Mouse (Mus musculus) midbrain, embryonic 11.5 days (tissue): Measurements from ENCODE around the gene Tcp11l2. TPM values are rescaled to one million over a fixed set of nuclear protein-coding genes. Genes with fewer than 3 reads are reported as not detected.

Experiments used
- ATAC-seq: fragments of 200-750 bp; cut with Nextera tagmentation; 2 replicates; pipeline ENCODE4 v1.8.0; 2017; ENCODE audit warnings: moderate TSS enrichment, moderate library complexity; ENCODE audit not compliant: low FRiP score
- DNase-seq: peaks from one replicate; pipeline ENCODE4 v3.0.0; 2015; ENCODE audit warnings: low spot score; ENCODE audit errors: missing footprints
- H3K27ac ChIP-seq: fragments of 300-500 bp; sonication (generic); 2 replicates; pipeline ENCODE4 v1.5.1; 2014; ENCODE audit warnings: low read depth, low read length
- H3K27me3 ChIP-seq: fragments of 300-500 bp; sonication (generic); 2 replicates; pipeline ENCODE4 v1.6.1; 2014; ENCODE audit warnings: mild to moderate bottlenecking, low read length, moderate library complexity, mixed read lengths; ENCODE audit not compliant: control insufficient read depth, insufficient read depth
- H3K36me3 ChIP-seq: fragments of 300-500 bp; sonication (generic); 2 replicates; pipeline ENCODE4 v1.6.1; 2014; ENCODE audit warnings: mild to moderate bottlenecking, low read length, moderate library complexity, mixed read lengths; ENCODE audit not compliant: control insufficient read depth, insufficient read depth
- H3K4me1 ChIP-seq: fragments of 300-500 bp; sonication (generic); 2 replicates; pipeline ENCODE4 v1.6.1; 2014; ENCODE audit warnings: low read length; ENCODE audit not compliant: control insufficient read depth, insufficient read depth
- H3K4me2 ChIP-seq: fragments of 300-500 bp; sonication (generic); 2 replicates; pipeline ENCODE4 v1.6.1; 2014; ENCODE audit warnings: mild to moderate bottlenecking, moderate library complexity
- H3K4me3 ChIP-seq: fragments of 300-500 bp; sonication (generic); 2 replicates; pipeline ENCODE4 v1.5.1; 2014; ENCODE audit warnings: low read depth, low read length
- H3K9ac ChIP-seq: fragments of 300-500 bp; sonication (generic); 2 replicates; pipeline ENCODE4 v1.6.1; 2014; ENCODE audit warnings: low read length
- H3K9me3 ChIP-seq: fragments of 300-500 bp; sonication (generic); 2 replicates; pipeline ENCODE4 v1.6.1; 2016; ENCODE audit warnings: low read length; ENCODE audit not compliant: control insufficient read depth
- WGBS: fragments of 180-500 bp; shearing (Covaris S2); extraction: QIAGEN DNeasy Blood & Tissue Kit; methylation state at CpG from one replicate; pipeline ENCODE4 v1.1.7; 2014; 5-methylcytosine and 5-hydroxymethylcytosine counted together
- polyA plus RNA-seq: library from polyadenylated mRNA; unstranded; fragments of >200 nt; fragmentation: Nextera tagmentation; extraction: Ambion mirVana; gene quantifications from 2 replicates; pipeline ENCODE4 v1.2.1, GENCODE M21; 2014

Gene Tcp11l2
- polyA plus RNA-seq, 1 experiment from 2014 or later = 9.4 TPM

GRCm38 (mm10) chr10:84608361-84608760, 31.9 kb downstream of the Tcp11l2 start:
- H3K36me3 ChIP-seq = no peaks in the 10 kb centered on the region
- ATAC-seq (no peak), DNase-seq (no peak)
- no peak overlapping the region for H3K4me2 ChIP-seq
- no peaks in the 10 kb centered on the region for H3K27me3 ChIP-seq
- no peak overlapping the region for H3K4me3 ChIP-seq
- no peak overlapping the region for H3K27ac ChIP-seq
- 91% methylated on average over 3 of the region's 3 CpGs for WGBS
- H3K9me3 ChIP-seq = no peaks in the 10 kb centered on the region
- H3K9ac ChIP-seq = no peak overlapping the region
- peaks cover 5% of the 10 kb centered on the region; the same call in 1 of the 2 replicates for H3K4me1 ChIP-seq

DNA sequence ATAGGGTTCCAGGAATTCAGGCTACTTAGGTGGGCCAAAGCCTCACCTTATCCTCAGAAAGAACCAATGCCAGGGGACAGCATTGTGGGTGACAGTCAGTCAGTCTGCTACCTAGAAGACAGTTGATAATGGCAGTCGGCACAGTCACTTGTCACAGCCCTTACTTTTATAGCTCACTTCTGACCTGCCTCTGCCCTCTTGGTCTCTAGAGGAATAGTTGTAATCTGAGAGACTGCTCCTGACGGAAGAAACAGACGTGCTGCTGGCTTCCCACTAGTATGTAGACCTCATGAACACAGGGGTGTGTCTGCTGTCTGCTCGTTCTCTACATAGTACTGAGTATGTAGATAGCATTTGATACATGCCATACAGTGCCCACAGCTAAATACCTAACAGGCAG, 33.9 kb downstream of the Tcp11l2 start:
- Histone ChIP-seq H3K9ac (no peak overlapping the region), H3K9me3 (no peaks in the 10 kb centered on the region), H3K4me1 (peaks cover 5% of the 10 kb centered on the region; the same call in 1 of the 2 replicates), H3K4me3 (no peak overlapping the region), H3K27ac (no peak overlapping the region), H3K27me3 (no peaks in the 10 kb centered on the region), H3K36me3 (no peaks in the 10 kb centered on the region), H3K4me2 (no peak overlapping the region)
- WGBS = 73% methylated on average over 4 of the region's 4 CpGs
- no peak for DNase-seq
- ATAC-seq = no peak

GRCm38 (mm10) chr10:84610783-84611182, 34.4 kb downstream of the Tcp11l2 start:
- no peak overlapping the region for H3K9ac ChIP-seq
- no peaks in the 10 kb centered on the region for H3K36me3 ChIP-seq
- no peak overlapping the region for H3K4me3 ChIP-seq
- H3K27me3 ChIP-seq = no peaks in the 10 kb centered on the region
- H3K4me2 ChIP-seq = no peak overlapping the region
- WGBS = 70% methylated on average over 3 of the region's 3 CpGs
- no peak overlapping the region for H3K27ac ChIP-seq
- H3K4me1 ChIP-seq = peaks cover 5% of the 10 kb centered on the region; the same call in 1 of the 2 replicates
- ATAC-seq = no peak
- H3K9me3 ChIP-seq = no peaks in the 10 kb centered on the region
- no peak for DNase-seq

DNA sequence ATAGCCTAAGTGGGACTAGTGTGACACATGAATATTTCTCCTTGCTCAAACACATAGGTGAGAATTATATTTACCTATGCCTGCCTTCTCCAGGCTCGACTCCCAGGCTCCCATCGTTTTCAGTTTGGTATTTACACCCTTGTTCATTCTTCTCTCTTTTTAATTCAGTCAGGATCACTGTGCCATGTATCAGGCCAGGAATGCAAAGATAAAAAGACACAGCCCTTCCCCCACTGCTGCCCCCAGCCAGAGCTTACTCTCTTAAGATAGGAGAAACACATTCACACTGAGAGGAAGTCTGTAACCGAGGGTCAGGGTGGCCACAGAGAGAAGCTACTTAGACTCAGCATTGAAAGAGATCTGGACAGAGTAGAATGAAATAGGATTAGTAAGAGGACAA, 35.2 kb downstream of the Tcp11l2 start:
- DNase-seq (no peak), ATAC-seq (no peak)
- no peaks in the 10 kb centered on the region for H3K9me3 ChIP-seq
- no peaks in the 10 kb centered on the region for H3K36me3 ChIP-seq
- no peak overlapping the region for H3K4me2 ChIP-seq
- H3K27ac ChIP-seq = no peak overlapping the region
- H3K27me3 ChIP-seq = no peaks in the 10 kb centered on the region
- no peak overlapping the region for H3K9ac ChIP-seq
- 33% methylated on average over 3 of the region's 3 CpGs for WGBS
- no peak overlapping the region for H3K4me3 ChIP-seq
- peaks cover 5% of the 10 kb centered on the region; the same call in 1 of the 2 replicates for H3K4me1 ChIP-seq

DNA sequence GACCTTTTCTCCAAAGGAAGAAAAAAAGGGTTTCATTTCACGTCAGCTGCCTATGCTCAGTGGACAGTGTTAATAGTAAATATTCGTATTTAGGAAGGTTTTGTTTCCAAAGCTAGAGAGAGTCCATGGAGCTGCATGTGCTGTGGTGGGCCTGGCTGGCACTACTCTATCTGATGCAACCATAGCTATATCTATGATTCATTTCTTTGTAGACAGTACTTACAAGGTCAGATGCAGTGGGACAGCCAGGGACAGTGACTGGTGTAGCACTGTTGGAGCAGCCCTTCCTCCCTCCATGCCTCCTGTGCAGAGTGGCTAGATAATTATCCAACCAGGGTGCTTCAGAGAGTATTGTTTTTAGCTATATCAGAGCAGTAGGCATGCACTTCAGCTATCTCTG, 35.9 kb downstream of the Tcp11l2 start:
- Histone ChIP-seq H3K27me3 (no peaks in the 10 kb centered on the region), H3K4me1 (peaks cover 5% of the 10 kb centered on the region; the same call in 1 of the 2 replicates), H3K9me3 (no peaks in the 10 kb centered on the region), H3K27ac (no peak overlapping the region), H3K36me3 (no peaks in the 10 kb centered on the region), H3K4me2 (no peak overlapping the region), H3K4me3 (no peak overlapping the region), H3K9ac (no peak overlapping the region)
- DNase-seq (no peak), ATAC-seq (no peak)
- WGBS = 68% methylated on average over 2 of the region's 2 CpGs

- no peaks in the 10 kb centered on the region for H3K9me3 ChIP-seq
Measured at GRCm38 (mm10) chr10:84613366-84613765, 36.9 kb downstream of the Tcp11l2 start.

DNA sequence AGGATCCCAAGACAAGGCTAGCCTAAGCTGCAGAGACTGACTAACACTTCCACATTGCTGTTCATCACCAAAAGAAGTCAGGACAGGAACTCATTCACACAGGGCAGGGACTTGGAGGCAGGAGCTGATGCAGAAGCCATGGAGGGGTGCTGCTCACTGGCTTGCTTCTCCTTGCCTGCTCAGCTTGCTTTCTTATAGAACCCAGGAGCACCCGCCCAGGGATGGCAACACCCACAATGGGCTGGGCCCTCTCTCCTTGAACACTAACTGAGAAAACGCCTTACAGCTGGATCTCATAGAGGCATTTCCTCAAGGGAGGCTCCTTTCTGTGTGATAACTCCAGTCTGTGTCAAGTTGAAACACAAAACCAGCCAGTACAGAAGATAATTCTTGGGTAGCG, 38.6 kb downstream of the Tcp11l2 start:
- no peaks in the 10 kb centered on the region for H3K9me3 ChIP-seq
- H3K27me3 ChIP-seq = no peaks in the 10 kb centered on the region
- 80% methylated on average over 3 of the region's 3 CpGs for WGBS
- no peak overlapping the region for H3K4me3 ChIP-seq
- peaks cover 5% of the 10 kb centered on the region; the same call in 1 of the 2 replicates for H3K4me1 ChIP-seq
- H3K27ac ChIP-seq = no peak overlapping the region
- H3K9ac ChIP-seq = no peak overlapping the region
- DNase-seq (no peak), ATAC-seq (no peak)
- no peak overlapping the region for H3K4me2 ChIP-seq
- H3K36me3 ChIP-seq = no peaks in the 10 kb centered on the region

More at GRCm38 (mm10) chr10:84613366-84613765, 36.9 kb downstream of the Tcp11l2 start:
- Histone ChIP-seq H3K36me3 (no peaks in the 10 kb centered on the region), H3K27ac (no peak overlapping the region), H3K4me2 (no peak overlapping the region), H3K9ac (no peak overlapping the region), H3K4me1 (peaks cover 5% of the 10 kb centered on the region; the same call in 1 of the 2 replicates), H3K4me3 (no peak overlapping the region), H3K27me3 (no peaks in the 10 kb centered on the region)
- 84% methylated on average over 8 of the region's 8 CpGs for WGBS
- no peak for ATAC-seq
- DNase-seq = no peak

DNA sequence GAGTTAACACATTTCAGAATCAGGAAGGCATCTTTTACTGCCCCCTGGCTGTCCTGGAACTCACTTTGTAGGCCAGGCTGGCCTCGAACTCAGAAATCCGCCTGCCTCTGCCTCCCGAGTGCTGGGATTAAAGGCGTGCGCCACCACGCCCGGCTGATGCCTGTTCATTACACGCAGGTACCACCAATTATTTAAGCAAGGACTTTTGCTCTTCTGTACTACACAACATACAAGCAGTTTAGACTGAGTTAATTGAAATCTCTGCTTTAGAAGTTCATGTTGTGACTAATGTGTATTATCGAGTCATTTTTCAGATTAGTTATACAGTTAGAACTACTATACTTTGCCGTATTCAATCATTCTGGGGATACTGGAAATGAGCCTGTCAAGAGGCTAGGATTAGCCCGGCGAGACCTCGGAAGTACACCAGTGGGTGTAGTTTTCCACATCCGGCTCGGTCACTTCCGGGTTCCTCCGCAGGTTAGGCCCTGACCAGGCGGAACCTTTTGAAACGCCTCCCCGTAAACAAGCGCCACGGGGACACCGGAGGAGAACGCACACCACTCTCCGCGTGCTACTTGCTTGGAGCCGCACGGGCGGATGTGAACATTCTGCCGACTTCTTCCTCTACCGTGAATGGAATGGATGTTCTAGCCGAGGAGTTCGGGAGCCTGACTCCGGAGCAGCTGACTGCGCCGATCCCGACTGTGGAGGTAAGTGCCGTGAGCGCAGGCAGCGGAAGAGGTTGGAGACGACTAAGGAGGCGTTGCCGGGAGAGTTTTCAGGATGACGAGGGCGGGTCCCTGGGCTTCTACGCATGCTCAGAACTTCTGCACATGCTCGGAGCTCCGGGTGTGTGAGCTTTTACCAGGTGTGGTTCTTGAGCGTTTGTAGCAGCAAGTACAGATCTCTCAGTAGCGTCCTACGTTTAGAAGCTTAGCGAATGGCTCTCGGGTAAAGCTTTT, 45.7 kb downstream of the Tcp11l2 start, which contains the start of gene Polr3b:
Polr3b (plus strand) TSS at position 467 of the 965 bp plus-strand sequence.
- 8% methylated on average over 53 of the region's 53 CpGs for WGBS
- ATAC-seq = peak; percentile 95

DNA sequence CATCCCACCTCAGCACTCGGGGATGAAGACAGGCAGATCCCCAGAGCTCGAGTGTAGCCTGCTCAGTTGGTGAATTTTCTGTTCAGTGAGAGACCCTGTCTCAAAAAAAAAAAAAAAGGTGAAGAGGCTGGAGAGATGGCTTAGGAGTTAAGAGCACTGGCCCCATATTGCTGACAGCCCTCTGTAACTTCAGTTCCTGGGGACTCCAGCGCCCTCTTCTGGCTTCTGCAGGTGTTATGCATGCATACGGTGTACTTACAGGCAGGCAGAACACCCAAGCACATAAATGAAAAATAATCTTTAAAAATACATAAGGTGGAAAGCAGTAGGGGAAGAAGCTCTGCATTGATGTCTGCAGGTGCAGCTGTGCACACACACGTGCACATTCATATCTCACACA, 54.8 kb downstream of the Tcp11l2 start:
- WGBS = 64% methylated on average over 5 of the region's 5 CpGs
- Histone ChIP-seq H3K9me3 (no peaks in the 10 kb centered on the region), H3K36me3 (no peaks in the 10 kb centered on the region; the same call in 1 of the 2 replicates), H3K4me1 (no peaks in the 10 kb centered on the region), H3K27me3 (no peaks in the 10 kb centered on the region), H3K27ac (no peak overlapping the region), H3K4me2 (no peak overlapping the region), H3K9ac (no peak overlapping the region), H3K4me3 (no peak overlapping the region)
- DNase-seq (no peak), ATAC-seq (no peak)

More for the DNA sequence above, 45.7 kb downstream of the Tcp11l2 start, which contains the start of gene Polr3b:
- Histone ChIP-seq H3K27me3 (no peaks in the 10 kb centered on the region), H3K9ac (peak within 1 kb of the TSS; percentile 74), H3K36me3 (no peaks in the 10 kb centered on the region), H3K9me3 (no peaks in the 10 kb centered on the region), H3K4me1 (peaks cover 7% of the 10 kb centered on the region), H3K4me3 (peak within 1 kb of the TSS; percentile 69), H3K4me2 (peak within 1 kb of the TSS; percentile 83), H3K27ac (peak within 1 kb of the TSS; percentile 77)
- peak; percentile 98 for DNase-seq
